Mouse (Mus musculus): ENCODE measurements around the gene Adamts8. TPM values are rescaled to one million over a fixed set of nuclear protein-coding genes. Genes with fewer than 3 reads are reported as not detected.

Gene Adamts8
- polyA plus RNA-seq, 1 experiment: not detected

DNA sequence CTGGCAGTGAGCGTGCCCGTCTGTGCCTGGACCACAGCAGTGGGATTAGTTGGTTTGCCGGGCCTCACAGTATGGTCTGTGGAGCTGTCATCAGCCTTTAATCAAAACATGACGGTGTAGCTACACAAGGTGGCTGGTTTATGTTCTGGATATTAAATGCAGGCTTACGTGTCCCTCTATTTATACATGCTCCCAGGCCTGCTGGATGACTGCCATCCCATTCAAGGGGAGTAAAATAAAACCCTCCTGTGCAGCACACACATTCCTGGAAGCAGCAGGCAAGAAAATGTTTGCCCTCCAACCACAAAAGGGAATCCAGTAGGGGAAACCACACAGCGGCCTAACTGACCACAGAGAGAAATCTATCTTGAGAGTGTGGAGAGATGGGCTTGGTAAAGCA is 43.4 kb downstream of the Adamts8 start:
- no peaks in the 10 kb centered on the region for H3K79me2 ChIP-seq (ENCODE audit: control insufficient read depth, insufficient read depth)
- H3K79me3 ChIP-seq (ENCODE audit: low read depth): no peaks in the 10 kb centered on the region
- TF ChIP-seq MYOD1 (IDR thresholded peaks at IDR 0.05; ENCODE audit: control insufficient read depth, insufficient read length, low read depth) (no peak), USF1 (IDR thresholded peaks at IDR 0.05; ENCODE audit: low read depth) (no peak), CTCF (IDR thresholded peaks at IDR 0.05; ENCODE audit: control insufficient read depth, insufficient read depth, insufficient read length) (no peak), MAX (IDR thresholded peaks at IDR 0.05) (no peak), MYOG (IDR thresholded peaks at IDR 0.05; ENCODE audit: control insufficient read depth, extremely low read depth, insufficient read length) (no peak), FOSL1 (IDR thresholded peaks at IDR 0.05; ENCODE audit: insufficient read depth, low read length, poor library complexity, severe bottlenecking) (no peak), CEBPB (IDR thresholded peaks at IDR 0.05; ENCODE audit: low read depth) (no peak)
- peaks cover 15% of the 10 kb centered on the region for H3K27me3 ChIP-seq (ENCODE audit: control insufficient read depth, insufficient read depth, insufficient read length)
- H3ac ChIP-seq (ENCODE audit: control insufficient read depth, insufficient read length, low read depth): no peak overlapping the region
- H3K4me3 ChIP-seq (ENCODE audit: insufficient read depth, poor library complexity, severe bottlenecking): no peak overlapping the region
- H3K36me3 ChIP-seq (ENCODE audit: control insufficient read depth, insufficient read depth): no peaks in the 10 kb centered on the region

DNA sequence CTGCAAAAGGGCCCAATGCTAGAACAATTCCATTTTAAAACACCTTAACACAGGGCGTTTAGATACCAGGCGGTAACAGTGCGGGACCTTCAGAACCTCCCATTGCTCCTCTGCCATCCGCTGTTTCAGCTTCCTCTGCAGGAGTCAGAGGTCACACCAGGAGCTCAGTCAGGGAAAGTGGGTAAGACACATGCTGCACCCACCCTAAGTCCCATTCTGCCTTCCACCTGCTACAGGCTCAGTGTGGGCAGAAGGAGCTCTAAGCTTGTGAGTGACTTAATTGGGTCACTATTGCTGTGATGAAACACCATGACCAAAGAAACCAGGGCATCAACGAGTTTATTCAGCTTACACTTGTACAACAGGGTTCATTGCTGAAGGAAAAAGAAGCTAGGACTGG is 50.7 kb downstream of the Adamts8 start:
- Histone ChIP-seq H3K36me3 (ENCODE audit: control insufficient read depth, insufficient read depth) (no peaks in the 10 kb centered on the region), H3K79me2 (ENCODE audit: control insufficient read depth, insufficient read depth) (no peaks in the 10 kb centered on the region), H3K4me3 (ENCODE audit: insufficient read depth, poor library complexity, severe bottlenecking) (no peak overlapping the region), H3ac (ENCODE audit: control insufficient read depth, insufficient read length, low read depth) (no peak overlapping the region), H3K27me3 (ENCODE audit: control insufficient read depth, insufficient read depth, insufficient read length) (peaks cover 18% of the 10 kb centered on the region), H3K79me3 (ENCODE audit: low read depth) (no peaks in the 10 kb centered on the region)
- no peak for TF ChIP-seq CEBPB (IDR thresholded peaks at IDR 0.05; ENCODE audit: low read depth)
- TF ChIP-seq FOSL1 (IDR thresholded peaks at IDR 0.05; ENCODE audit: insufficient read depth, low read length, poor library complexity, severe bottlenecking): no peak
- no peak for TF ChIP-seq MAX (IDR thresholded peaks at IDR 0.05)
- no peak for TF ChIP-seq CTCF (IDR thresholded peaks at IDR 0.05; ENCODE audit: control insufficient read depth, insufficient read depth, insufficient read length)
- no peak for TF ChIP-seq MYOG (IDR thresholded peaks at IDR 0.05; ENCODE audit: control insufficient read depth, extremely low read depth, insufficient read length)
- no peak for TF ChIP-seq USF1 (IDR thresholded peaks at IDR 0.05; ENCODE audit: low read depth)
- no peak for TF ChIP-seq MYOD1 (IDR thresholded peaks at IDR 0.05; ENCODE audit: control insufficient read depth, insufficient read length, low read depth)

DNA sequence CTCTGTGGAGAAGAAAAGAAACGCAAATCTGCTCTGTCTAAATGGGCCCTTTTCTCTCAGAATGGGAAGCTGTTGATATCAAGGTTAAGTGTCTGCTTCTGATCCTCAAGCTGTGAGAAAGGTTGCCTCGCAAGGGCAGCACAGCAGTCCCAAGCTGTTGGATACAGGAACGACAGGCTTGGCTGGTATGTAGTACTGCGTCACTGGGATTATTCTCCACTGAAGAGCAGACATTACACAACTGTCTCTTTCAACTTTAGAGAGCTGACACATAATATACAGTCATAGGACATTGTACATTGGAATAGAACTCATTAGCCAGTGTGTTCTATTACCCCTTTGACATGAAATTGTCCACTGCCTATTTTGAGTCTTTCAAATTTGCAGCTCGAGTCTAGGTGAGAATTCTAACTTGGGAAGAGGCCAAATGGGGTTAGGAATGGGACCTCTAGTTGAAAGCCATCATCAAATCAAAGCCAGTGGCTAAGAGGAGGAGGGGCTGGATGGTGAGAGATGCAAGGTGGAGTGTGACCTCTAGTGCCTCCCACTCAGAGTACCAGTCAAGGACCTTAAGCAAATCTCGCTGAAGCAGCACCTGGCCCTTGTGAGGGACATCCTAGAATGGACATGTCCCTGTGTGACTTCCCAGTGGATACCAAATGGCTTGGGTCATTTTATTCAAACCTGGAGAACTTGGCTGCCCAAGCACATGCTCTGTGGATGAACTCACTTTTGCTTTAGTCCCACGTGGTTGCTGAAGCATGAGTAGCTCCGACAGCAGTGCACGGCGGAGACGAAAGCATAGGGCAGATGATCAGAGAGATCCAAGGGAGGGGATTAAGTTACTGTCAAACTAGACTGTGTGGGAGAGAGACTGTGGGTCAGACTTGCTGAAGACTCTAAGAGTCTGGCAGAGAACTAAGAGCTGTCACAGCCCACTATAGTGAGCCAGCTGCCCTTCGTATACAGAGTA is 54.5 kb downstream of the Adamts8 start:
- Histone ChIP-seq H3K27me3 (ENCODE audit: control insufficient read depth, insufficient read depth, insufficient read length) (peaks cover 18% of the 10 kb centered on the region), H3K79me2 (ENCODE audit: control insufficient read depth, insufficient read depth) (no peaks in the 10 kb centered on the region), H3K4me3 (ENCODE audit: insufficient read depth, poor library complexity, severe bottlenecking) (no peak overlapping the region), H3K36me3 (ENCODE audit: control insufficient read depth, insufficient read depth) (no peaks in the 10 kb centered on the region), H3ac (ENCODE audit: control insufficient read depth, insufficient read length, low read depth) (no peak overlapping the region), H3K79me3 (ENCODE audit: low read depth) (no peaks in the 10 kb centered on the region)
- TF ChIP-seq CTCF (IDR thresholded peaks at IDR 0.05; ENCODE audit: control insufficient read depth, insufficient read depth, insufficient read length) (no peak), CEBPB (IDR thresholded peaks at IDR 0.05; ENCODE audit: low read depth) (no peak), USF1 (IDR thresholded peaks at IDR 0.05; ENCODE audit: low read depth) (no peak), FOSL1 (IDR thresholded peaks at IDR 0.05; ENCODE audit: insufficient read depth, low read length, poor library complexity, severe bottlenecking) (no peak), MAX (IDR thresholded peaks at IDR 0.05) (no peak), MYOD1 (IDR thresholded peaks at IDR 0.05; ENCODE audit: control insufficient read depth, insufficient read length, low read depth) (no peak), MYOG (IDR thresholded peaks at IDR 0.05; ENCODE audit: control insufficient read depth, extremely low read depth, insufficient read length) (no peak)

DNA sequence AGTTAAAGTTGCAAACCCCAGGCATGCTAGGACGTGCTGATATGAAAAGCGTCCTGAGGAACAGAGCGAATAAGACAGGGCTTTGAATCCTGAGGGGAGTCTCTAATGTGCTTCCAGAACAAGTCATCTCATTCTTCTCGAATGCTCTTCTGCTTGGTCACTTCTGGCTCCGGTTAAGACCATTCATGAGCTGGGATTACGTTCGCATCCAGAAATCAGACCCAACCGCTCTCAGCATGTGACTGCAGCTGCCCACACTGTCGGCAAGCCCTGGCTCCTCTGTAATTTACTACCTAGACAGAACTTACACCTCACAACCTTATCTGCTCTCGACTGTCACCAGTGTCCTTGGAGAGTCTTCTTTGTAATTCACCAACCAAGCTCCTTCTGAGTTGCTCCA is 58.3 kb downstream of the Adamts8 start:
- Histone ChIP-seq H3K27me3 (ENCODE audit: control insufficient read depth, insufficient read depth, insufficient read length) (peaks cover 18% of the 10 kb centered on the region), H3K4me3 (ENCODE audit: insufficient read depth, poor library complexity, severe bottlenecking) (no peak overlapping the region), H3K79me2 (ENCODE audit: control insufficient read depth, insufficient read depth) (no peaks in the 10 kb centered on the region), H3K36me3 (ENCODE audit: control insufficient read depth, insufficient read depth) (no peaks in the 10 kb centered on the region), H3ac (ENCODE audit: control insufficient read depth, insufficient read length, low read depth) (no peak overlapping the region), H3K79me3 (ENCODE audit: low read depth) (no peaks in the 10 kb centered on the region)
- TF ChIP-seq MYOD1 (IDR thresholded peaks at IDR 0.05; ENCODE audit: control insufficient read depth, insufficient read length, low read depth): no peak
- no peak for TF ChIP-seq USF1 (IDR thresholded peaks at IDR 0.05; ENCODE audit: low read depth)
- no peak for TF ChIP-seq FOSL1 (IDR thresholded peaks at IDR 0.05; ENCODE audit: insufficient read depth, low read length, poor library complexity, severe bottlenecking)
- TF ChIP-seq CEBPB (IDR thresholded peaks at IDR 0.05; ENCODE audit: low read depth): no peak
- no peak for TF ChIP-seq MYOG (IDR thresholded peaks at IDR 0.05; ENCODE audit: control insufficient read depth, extremely low read depth, insufficient read length)

DNA sequence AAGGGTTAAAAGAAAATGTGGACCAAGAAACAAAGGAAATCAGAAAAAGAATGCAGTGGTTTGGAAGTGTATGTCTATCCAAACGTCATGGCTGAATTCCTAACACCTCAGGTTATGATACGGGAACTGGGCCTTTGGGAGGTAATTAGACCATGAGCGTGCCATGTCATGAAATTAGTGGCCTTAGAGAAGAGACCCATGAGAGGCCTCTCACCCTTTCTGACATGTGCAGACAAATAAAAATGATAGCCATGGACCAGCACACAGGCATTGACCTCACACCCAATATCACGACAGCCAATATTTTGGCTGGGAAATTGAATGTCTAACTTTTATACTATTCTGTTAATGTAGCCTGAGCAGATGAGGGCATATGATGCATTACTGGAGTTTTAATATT is 60.2 kb downstream of the Adamts8 start:
- H3ac ChIP-seq (ENCODE audit: control insufficient read depth, insufficient read length, low read depth): no peak overlapping the region
- peaks cover 12% of the 10 kb centered on the region for H3K27me3 ChIP-seq (ENCODE audit: control insufficient read depth, insufficient read depth, insufficient read length)
- no peak for TF ChIP-seq FOSL1 (IDR thresholded peaks at IDR 0.05; ENCODE audit: insufficient read depth, low read length, poor library complexity, severe bottlenecking)
- no peak for TF ChIP-seq MAX (IDR thresholded peaks at IDR 0.05)
- no peak for TF ChIP-seq CTCF (IDR thresholded peaks at IDR 0.05; ENCODE audit: control insufficient read depth, insufficient read depth, insufficient read length)
- TF ChIP-seq USF1 (IDR thresholded peaks at IDR 0.05; ENCODE audit: low read depth): no peak
- no peak for TF ChIP-seq MYOD1 (IDR thresholded peaks at IDR 0.05; ENCODE audit: control insufficient read depth, insufficient read length, low read depth)
- no peak for TF ChIP-seq CEBPB (IDR thresholded peaks at IDR 0.05; ENCODE audit: low read depth)
- TF ChIP-seq MYOG (IDR thresholded peaks at IDR 0.05; ENCODE audit: control insufficient read depth, extremely low read depth, insufficient read length): no peak
- H3K4me3 ChIP-seq (ENCODE audit: insufficient read depth, poor library complexity, severe bottlenecking): no peak overlapping the region
- no peaks in the 10 kb centered on the region for H3K79me2 ChIP-seq (ENCODE audit: control insufficient read depth, insufficient read depth)
- H3K79me3 ChIP-seq (ENCODE audit: low read depth): no peaks in the 10 kb centered on the region
- H3K36me3 ChIP-seq (ENCODE audit: control insufficient read depth, insufficient read depth): no peaks in the 10 kb centered on the region
